Mouse (Mus musculus) cortical plate, adult 2 months (tissue): Measurements from ENCODE around the gene Sclt1. TPM values are rescaled to one million over a fixed set of nuclear protein-coding genes. Genes with fewer than 3 reads are reported as not detected.

Experiments used
- H3K27ac ChIP-seq: fragments of 200-500 bp; 2 replicates; pipeline ENCODE4 v1.5.1; 2012; ENCODE audit warnings: low read length, control low read depth, inconsistent platforms; ENCODE audit not compliant: insufficient read depth
- H3K4me1 ChIP-seq: fragments of 200-500 bp; 2 replicates; pipeline ENCODE4 v1.6.1; 2011; ENCODE audit warnings: low read length; ENCODE audit not compliant: control insufficient read depth, insufficient read depth
- H3K4me3 ChIP-seq: fragments of 200-500 bp; 2 replicates; pipeline ENCODE4 v1.5.1; 2011; ENCODE audit warnings: mild to moderate bottlenecking, low read length, control low read depth; ENCODE audit not compliant: insufficient read depth
- CTCF ChIP-seq: fragments of 200-500 bp; IDR thresholded peaks from 2 replicates; pipeline ENCODE4 v1.5.1; 2011; ENCODE audit warnings: mild to moderate bottlenecking, control low read depth, low read length; ENCODE audit not compliant: insufficient read depth; ENCODE audit errors: extremely low read depth
- POLR2A ChIP-seq: fragments of 200-500 bp; IDR thresholded peaks from 2 replicates; pipeline ENCODE4 v1.6.1; 2011; ENCODE audit warnings: mild to moderate bottlenecking, low read length, control low read depth; ENCODE audit not compliant: insufficient read depth; ENCODE audit errors: extremely low read depth
- polyA plus RNA-seq: library from polyadenylated mRNA; depleted of rRNA; stranded (reverse); fragments of >200 nt; gene quantifications from 2 replicates; pipeline ENCODE4 v1.2.3, GENCODE M21; 2012; rRNA removed

Gene Sclt1
- polyA plus RNA-seq, 1 experiment = 11.6 TPM

DNA sequence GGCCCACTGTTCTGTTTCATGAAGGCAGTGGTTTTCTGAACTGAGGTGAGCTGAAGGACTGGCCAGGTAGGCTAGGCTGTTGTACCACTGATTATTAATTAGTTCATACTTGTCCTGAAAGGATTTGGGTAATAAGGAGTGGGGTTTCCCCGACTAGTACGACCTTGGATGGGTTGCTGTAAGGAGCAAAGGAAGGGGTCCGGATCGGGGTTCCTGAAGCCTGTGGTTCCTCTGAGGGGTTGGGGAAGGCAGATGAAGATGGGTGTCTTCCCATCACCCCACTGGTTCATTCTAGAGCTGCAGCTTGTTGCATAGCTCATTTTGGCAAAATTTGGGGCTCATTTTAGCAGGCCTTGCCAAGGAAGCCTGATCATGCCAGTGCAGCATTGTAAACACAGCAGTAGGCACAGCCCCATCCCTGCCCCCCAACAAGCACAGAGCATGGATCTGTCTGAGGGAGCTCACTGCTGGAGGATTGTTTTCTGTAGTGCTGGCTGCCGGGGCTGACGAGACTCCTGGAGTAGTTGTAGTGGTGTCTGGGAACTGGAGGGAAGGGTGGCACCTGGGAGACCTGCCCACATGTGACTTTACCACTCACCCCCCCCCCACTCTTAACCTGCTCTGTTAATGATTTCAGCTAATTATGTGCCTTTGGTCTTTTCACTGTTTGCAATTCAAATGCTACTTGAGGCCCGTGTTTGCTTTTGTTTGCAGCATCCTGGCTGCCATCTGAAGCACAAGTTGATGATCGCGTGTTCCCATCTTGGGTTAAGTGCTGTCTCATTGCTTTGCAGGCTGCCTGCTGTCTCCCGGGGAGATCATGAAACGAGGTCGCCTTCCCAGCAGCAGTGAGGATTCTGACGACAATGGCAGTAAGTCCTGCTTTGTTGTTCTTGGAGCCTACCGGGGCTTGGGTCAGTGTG, 161.7 kb downstream of the Sclt1 start:
- TF ChIP-seq POLR2A = no peak
- Histone ChIP-seq H3K27ac (no peak overlapping the region; the same call in 1 of the 2 replicates), H3K4me1 (peaks cover 1% of the 10 kb centered on the region), H3K4me3 (no peak overlapping the region)

DNA sequence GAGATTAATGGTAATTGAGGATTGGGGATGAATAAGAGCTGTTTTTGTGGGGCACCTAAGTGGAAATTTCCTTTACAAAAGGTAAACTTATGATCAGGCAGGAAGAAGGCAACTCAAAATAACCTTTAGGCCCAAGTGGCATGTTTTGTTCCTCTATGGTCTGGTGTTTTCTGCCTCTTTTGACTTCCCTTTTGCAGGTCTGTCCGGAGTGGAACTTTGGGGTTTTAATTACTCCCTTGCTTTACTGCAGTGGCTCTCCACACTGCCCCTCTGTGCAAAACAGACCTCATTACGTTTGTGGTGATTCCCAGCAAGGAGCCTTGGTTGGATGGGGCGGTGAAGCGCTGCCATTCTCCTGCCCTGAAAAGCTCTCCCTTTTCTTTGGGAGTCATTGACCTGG, 162.4 kb downstream of the Sclt1 start:
- no peak overlapping the region for H3K4me3 ChIP-seq
- H3K27ac ChIP-seq = no peak overlapping the region
- H3K4me1 ChIP-seq = peaks cover 1% of the 10 kb centered on the region
- TF ChIP-seq CTCF = no peak
- no peak for TF ChIP-seq POLR2A

DNA sequence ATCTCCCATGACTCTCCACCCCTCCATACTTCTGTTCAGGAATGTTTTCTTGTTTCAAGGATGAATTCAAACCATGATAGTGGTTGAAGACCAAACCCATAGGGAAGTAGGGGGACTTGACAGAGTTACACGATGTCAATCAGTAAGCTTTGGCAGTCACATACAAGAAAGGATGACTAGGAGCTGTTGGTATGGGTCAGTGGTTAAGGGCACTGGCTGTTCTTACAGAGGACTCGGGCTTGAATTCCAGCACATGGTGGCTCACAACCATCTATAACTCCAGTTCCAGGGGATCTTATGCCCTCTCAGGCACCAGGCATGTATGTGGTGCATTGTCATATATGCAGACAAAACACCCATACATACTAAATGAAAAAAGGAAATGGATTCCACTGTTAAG, 165.1 kb downstream of the Sclt1 start:
- Histone ChIP-seq H3K4me1 (peaks cover 3% of the 10 kb centered on the region), H3K4me3 (no peak overlapping the region), H3K27ac (no peak overlapping the region)
- no peak for TF ChIP-seq CTCF
- TF ChIP-seq POLR2A = no peak

Other genes starting within 250 kb of the Sclt1 start
- 30.4 and 30.9 TPM in 2 replicates for gene Jade1, start 186.8 kb downstream of the Sclt1 start, polyA plus RNA-seq
- 9.6 and 10.1 TPM in 2 replicates for gene D3Ertd751e, start 97 bp upstream of the Sclt1 start, polyA plus RNA-seq